Mouse (Mus musculus): ENCODE results near the gene Atf7. TPM values are rescaled to one million over a fixed set of nuclear protein-coding genes. Genes with fewer than 3 reads are reported as not detected.

Gene Atf7
- polyA plus RNA-seq, 1 experiment from 2014 or later, result 25.1 TPM

GRCm38 (mm10) chr15:102510590-102511284 is 114.5 kb downstream of the Atf7 start:
- 3% methylated on average over 33 of the region's 34 CpGs for WGBS

GRCm38 (mm10) chr15:102510110-102510509 is 115.2 kb downstream of the Atf7 start:
- Histone ChIP-seq H3K9ac (replicated peaks) (peak overlapping the region; percentile 65), H3K27ac (replicated peaks) (peak overlapping the region; percentile 90), H3K4me3 (peak overlapping the region; percentile 79), H3K4me2 (replicated peaks) (peak overlapping the region; percentile 86), H3K27me3 (no peaks in the 10 kb centered on the region), H3K36me3 (peaks cover 13% of the 10 kb centered on the region), H3K4me1 (peaks cover 54% of the 10 kb centered on the region), H3K9me3 (no peaks in the 10 kb centered on the region)
- peak; percentile 75 for ATAC-seq (replicated peaks)
- WGBS, result 3% methylated on average over 9 of the region's 9 CpGs

More at GRCm38 (mm10) chr15:102510590-102511284, 114.5 kb downstream of the Atf7 start:
- H3K9me3 ChIP-seq, result no peaks in the 10 kb centered on the region
- peak overlapping the region; percentile 79 for H3K4me3 ChIP-seq
- no peaks in the 10 kb centered on the region for H3K27me3 ChIP-seq
- H3K27ac ChIP-seq (replicated peaks), result peak overlapping the region; percentile 90
- H3K36me3 ChIP-seq, result peaks cover 6% of the 10 kb centered on the region; the same call in 1 of the 2 replicates
- H3K4me2 ChIP-seq (replicated peaks), result peak overlapping the region; percentile 86
- ATAC-seq (replicated peaks), result peak; percentile 94
- H3K4me1 ChIP-seq, result peaks cover 60% of the 10 kb centered on the region
- peak overlapping the region; percentile 65 for H3K9ac ChIP-seq (replicated peaks)

- H3K4me3 ChIP-seq, result no peak overlapping the region
- peaks cover 40% of the 10 kb centered on the region for H3K4me1 ChIP-seq
These were observed 116.9 kb downstream of the Atf7 start for GRCm38 (mm10) chr15:102508336-102508735.

GRCm38 (mm10) chr15:102507561-102507960 is 117.7 kb downstream of the Atf7 start:
- H3K27me3 ChIP-seq, result no peaks in the 10 kb centered on the region

More at GRCm38 (mm10) chr15:102508336-102508735, 116.9 kb downstream of the Atf7 start:
- WGBS, result 83% methylated on average over 3 of the region's 3 CpGs
- no peak overlapping the region for H3K4me2 ChIP-seq (replicated peaks)
- no peak for ATAC-seq (replicated peaks)
- peaks cover 30% of the 10 kb centered on the region for H3K36me3 ChIP-seq
- no peak overlapping the region for H3K27ac ChIP-seq (replicated peaks)
- no peak overlapping the region for H3K9ac ChIP-seq (replicated peaks)
- H3K27me3 ChIP-seq, result no peaks in the 10 kb centered on the region
- no peaks in the 10 kb centered on the region for H3K9me3 ChIP-seq

GRCm38 (mm10) chr15:102506864-102507263 is 118.4 kb downstream of the Atf7 start:
- Histone ChIP-seq H3K9me3 (no peaks in the 10 kb centered on the region), H3K27me3 (no peaks in the 10 kb centered on the region), H3K4me3 (no peak overlapping the region), H3K36me3 (peaks cover 45% of the 10 kb centered on the region), H3K9ac (replicated peaks) (no peak overlapping the region), H3K4me1 (peaks cover 27% of the 10 kb centered on the region), H3K4me2 (replicated peaks) (no peak overlapping the region), H3K27ac (replicated peaks) (no peak overlapping the region)
- no peak for ATAC-seq (replicated peaks)
- 96% methylated on average over 1 of the region's 1 CpGs for WGBS

More at GRCm38 (mm10) chr15:102507561-102507960, 117.7 kb downstream of the Atf7 start:
- Histone ChIP-seq H3K36me3 (peaks cover 38% of the 10 kb centered on the region), H3K9ac (replicated peaks) (no peak overlapping the region), H3K27ac (replicated peaks) (no peak overlapping the region), H3K9me3 (no peaks in the 10 kb centered on the region), H3K4me2 (replicated peaks) (no peak overlapping the region), H3K4me1 (peaks cover 34% of the 10 kb centered on the region), H3K4me3 (no peak overlapping the region)
- ATAC-seq (replicated peaks), result no peak

- Histone ChIP-seq H3K36me3 (peaks cover 49% of the 10 kb centered on the region), H3K27me3 (no peaks in the 10 kb centered on the region), H3K4me1 (peaks cover 23% of the 10 kb centered on the region), H3K4me3 (no peak overlapping the region), H3K27ac (replicated peaks) (no peak overlapping the region), H3K9ac (replicated peaks) (no peak overlapping the region), H3K9me3 (no peaks in the 10 kb centered on the region), H3K4me2 (replicated peaks) (no peak overlapping the region)
- 75% methylated on average over 2 of the region's 2 CpGs for WGBS
- ATAC-seq (replicated peaks), result no peak
These were observed 118.8 kb downstream of the Atf7 start for GRCm38 (mm10) chr15:102506464-102506830.

GRCm38 (mm10) chr15:102505770-102506463 is 119.3 kb downstream of the Atf7 start:
- Histone ChIP-seq H3K27ac (replicated peaks) (no peak overlapping the region), H3K4me1 (peaks cover 18% of the 10 kb centered on the region), H3K4me2 (replicated peaks) (no peak overlapping the region), H3K4me3 (no peak overlapping the region), H3K36me3 (peaks cover 54% of the 10 kb centered on the region), H3K9me3 (no peaks in the 10 kb centered on the region), H3K27me3 (no peaks in the 10 kb centered on the region), H3K9ac (replicated peaks) (no peak overlapping the region)
- WGBS, result 88% methylated on average over 9 of the region's 9 CpGs
- ATAC-seq (replicated peaks), result no peak

GRCm38 (mm10) chr15:102505073-102505769 is 120.0 kb downstream of the Atf7 start:
- H3K4me3 ChIP-seq, result no peak overlapping the region
- H3K4me2 ChIP-seq (replicated peaks), result no peak overlapping the region
- no peaks in the 10 kb centered on the region for H3K27me3 ChIP-seq
- 76% methylated on average over 12 of the region's 12 CpGs for WGBS
- H3K4me1 ChIP-seq, result peaks cover 12% of the 10 kb centered on the region
- H3K27ac ChIP-seq (replicated peaks), result no peak overlapping the region
- H3K9me3 ChIP-seq, result no peaks in the 10 kb centered on the region
- no peak for ATAC-seq (replicated peaks)
- H3K36me3 ChIP-seq, result peaks cover 61% of the 10 kb centered on the region
- no peak overlapping the region for H3K9ac ChIP-seq (replicated peaks)

- H3K4me3 ChIP-seq, result no peak overlapping the region
- H3K9me3 ChIP-seq, result no peaks in the 10 kb centered on the region
- no peak overlapping the region for H3K27ac ChIP-seq (replicated peaks)
- no peak overlapping the region for H3K4me2 ChIP-seq (replicated peaks)
- 90% methylated on average over 9 of the region's 9 CpGs for WGBS
- H3K27me3 ChIP-seq, result no peaks in the 10 kb centered on the region
- peaks cover 2% of the 10 kb centered on the region for H3K4me1 ChIP-seq
- no peak for ATAC-seq (replicated peaks)
- H3K36me3 ChIP-seq, result peaks cover 72% of the 10 kb centered on the region
- no peak overlapping the region for H3K9ac ChIP-seq (replicated peaks)
These were observed 121.1 kb downstream of the Atf7 start for GRCm38 (mm10) chr15:102503924-102504782.

- Histone ChIP-seq H3K4me1 (no peaks in the 10 kb centered on the region), H3K9me3 (no peaks in the 10 kb centered on the region), H3K27ac (replicated peaks) (no peak within 1 kb of the TSS), H3K9ac (replicated peaks) (no peak within 1 kb of the TSS), H3K27me3 (no peaks in the 10 kb centered on the region), H3K4me3 (no peak within 1 kb of the TSS), H3K36me3 (peaks cover 76% of the 10 kb centered on the region), H3K4me2 (replicated peaks) (no peak within 1 kb of the TSS)
- 100% methylated on average over 1 of the region's 1 CpGs for WGBS
- no peak for ATAC-seq (replicated peaks)
These were observed 121.8 kb downstream of the Atf7 start, which contains the start of gene Gm10337 for GRCm38 (mm10) chr15:102503447-102503846. Gm10337 (plus strand) TSS chr15:102503722.

GRCm38 (mm10) chr15:102502254-102502840 is 122.9 kb downstream of the Atf7 start:
- Histone ChIP-seq H3K27me3 (no peaks in the 10 kb centered on the region), H3K4me1 (no peaks in the 10 kb centered on the region)
- 76% methylated on average over 9 of the region's 9 CpGs for WGBS

More at GRCm38 (mm10) chr15:102502254-102502840, 122.9 kb downstream of the Atf7 start:
- ATAC-seq (replicated peaks), result no peak
- Histone ChIP-seq H3K36me3 (peaks cover 82% of the 10 kb centered on the region), H3K9me3 (no peaks in the 10 kb centered on the region), H3K9ac (replicated peaks) (no peak overlapping the region), H3K4me2 (replicated peaks) (no peak overlapping the region), H3K27ac (replicated peaks) (no peak overlapping the region), H3K4me3 (no peak overlapping the region)

Data from forebrain, embryonic 15.5 days (tissue).